Mouse (Mus musculus): ENCODE data around the gene Ylpm1.

DNA sequence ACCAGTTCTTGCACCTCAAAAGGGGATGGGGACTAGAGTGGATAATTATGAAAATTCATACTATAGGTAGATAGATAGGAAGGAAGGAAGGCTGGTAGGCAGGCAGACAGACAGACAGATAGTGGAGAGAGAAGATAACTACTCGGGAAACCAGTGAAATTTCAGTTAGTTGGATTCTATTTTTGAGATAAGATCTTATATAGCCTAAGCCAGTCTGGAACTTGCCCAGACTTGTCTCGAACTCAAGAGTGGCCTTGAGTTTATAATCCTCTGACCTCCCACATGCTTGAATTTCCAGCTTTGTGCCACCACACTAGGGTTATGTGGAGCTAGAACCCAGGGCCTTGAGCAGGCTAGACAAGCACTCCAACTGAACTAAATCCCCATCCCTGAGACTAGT is 88.1 kb downstream of the Ylpm1 start:
- no peak for TF ChIP-seq CTCF (conservative IDR thresholded peaks at IDR 0.05; ENCODE audit: insufficient read depth, insufficient read length, low read depth, low read length)
- no peak for TF ChIP-seq POLR2A (IDR thresholded peaks at IDR 0.05; ENCODE audit: low read depth, low read length)

All from kidney, adult 2 months (tissue).